Mouse (Mus musculus): ENCODE measurements at regions not wholly inside any gene's neighbourhood (a gene's known extent, or its start where the extent isn't known, plus 50 kb on each side); places are given as distances from the start of the nearest gene placed in this dataset.
"Not testable (repeated sequence)": the region's sequence is repeated elsewhere in the genome, so short reads cannot be mapped to it uniquely, and the experiment has no call there.

- no peak for DNase-seq (ENCODE audit: extremely low spot score, low spot score)
Measured at GRCm38 (mm10) chr11:91196351-91196750, 381.0 kb downstream of the Kif2b start.

DNA sequence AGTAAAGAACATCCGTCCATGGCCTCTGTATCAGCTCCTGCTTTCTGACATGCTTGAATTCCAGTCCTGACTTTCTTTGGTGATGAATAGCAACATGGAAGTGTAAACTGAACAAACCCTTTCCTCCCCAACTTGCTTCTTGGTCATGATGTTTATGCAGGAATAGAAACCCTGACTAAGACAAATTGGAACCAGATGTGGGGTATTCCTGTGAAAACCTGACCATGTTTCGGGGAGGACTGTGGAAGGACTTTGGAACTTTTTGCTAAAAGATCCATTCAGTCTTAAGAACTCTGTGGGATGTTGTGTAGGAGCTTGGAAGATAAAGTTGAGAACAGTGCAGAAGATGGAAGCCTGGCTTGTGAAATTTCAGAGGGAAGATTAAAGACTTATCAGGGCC, 410.0 kb downstream of the Kif2b start:
- DNase-seq (ENCODE audit: extremely low spot score, low spot score) = not testable (repeated sequence)

DNA sequence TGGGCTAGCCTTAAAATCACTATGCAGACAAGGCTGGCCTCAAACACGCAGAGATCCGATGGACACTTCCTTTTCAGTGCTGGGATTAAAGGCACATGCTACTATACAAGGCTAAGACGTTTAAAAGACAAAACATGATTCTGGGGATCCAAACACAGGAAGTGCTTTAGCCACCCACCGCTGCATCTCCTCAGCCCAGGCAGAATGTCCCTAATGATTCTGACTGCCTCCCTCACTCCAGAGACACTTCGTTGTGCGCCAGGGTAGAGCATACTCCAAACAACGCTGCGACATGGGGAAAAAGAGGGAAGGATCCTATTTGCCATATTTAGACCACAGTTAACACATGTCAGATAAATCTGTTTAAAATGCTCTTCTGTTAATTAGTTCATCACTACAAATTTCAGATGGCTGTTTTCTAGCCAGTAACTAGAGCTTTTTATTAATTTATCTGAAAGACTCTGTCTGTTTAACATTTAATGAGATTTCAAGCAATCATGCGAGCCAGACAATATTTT, 443.5 kb downstream of the Kif2b start:
- DNase-seq (ENCODE audit: extremely low spot score, low spot score) = no peak

DNA sequence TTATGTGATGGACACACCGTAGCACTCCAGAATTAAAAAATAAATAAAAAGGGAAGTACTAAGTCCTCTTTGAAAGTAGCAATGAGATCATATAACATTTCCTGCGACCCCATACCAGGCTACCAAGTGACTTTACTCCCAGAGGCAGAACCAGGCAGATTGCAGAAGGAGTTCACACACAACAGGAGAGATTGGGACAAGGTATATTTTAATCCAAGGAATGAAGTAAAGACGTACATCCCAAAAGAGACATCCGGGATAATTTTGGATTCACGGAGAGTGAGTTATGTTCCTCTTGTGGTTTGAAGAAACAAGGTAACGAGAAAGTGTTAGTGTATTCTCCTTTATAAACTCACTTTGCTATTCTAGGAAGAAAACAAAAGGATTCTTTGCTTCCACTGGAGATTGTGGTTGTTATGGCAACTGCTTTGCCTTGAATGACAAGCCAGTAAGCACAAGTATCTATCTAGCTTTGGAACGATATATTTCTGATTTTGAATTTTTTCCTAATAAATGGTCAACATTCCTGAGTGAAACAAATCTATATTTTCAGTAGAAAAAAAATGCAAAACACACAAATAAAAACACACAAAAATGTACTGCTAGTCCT, 444.5 kb downstream of the Kif2b start:
- DNase-seq (ENCODE audit: extremely low spot score, low spot score) = no peak

DNA sequence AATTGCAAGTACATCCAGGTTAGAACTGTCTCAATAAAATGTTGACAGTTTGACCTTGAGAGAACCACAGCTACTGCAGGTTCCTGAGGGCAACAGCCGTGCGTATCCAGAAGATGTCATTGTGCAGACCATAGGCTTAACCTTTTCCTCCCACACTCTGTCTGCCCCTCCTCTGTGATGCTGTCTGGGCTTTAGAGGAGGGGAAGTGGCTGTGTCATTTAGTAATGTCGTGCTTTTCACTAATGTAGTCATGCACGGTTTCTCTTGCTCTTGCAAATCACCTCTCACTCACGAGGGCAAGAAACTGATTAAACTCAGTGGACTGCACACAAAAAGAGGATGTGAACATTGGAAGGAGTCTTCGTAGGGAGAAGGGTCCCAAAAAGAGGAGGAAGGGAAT, 443.8 kb upstream of the Tom1l1 start:
- no peak for DNase-seq (ENCODE audit: extremely low spot score, low spot score)

GRCm38 (mm10) chr11:91098186-91098585, 410.0 kb upstream of the Tom1l1 start:
- no peak for DNase-seq (ENCODE audit: extremely low spot score, low spot score)

DNA sequence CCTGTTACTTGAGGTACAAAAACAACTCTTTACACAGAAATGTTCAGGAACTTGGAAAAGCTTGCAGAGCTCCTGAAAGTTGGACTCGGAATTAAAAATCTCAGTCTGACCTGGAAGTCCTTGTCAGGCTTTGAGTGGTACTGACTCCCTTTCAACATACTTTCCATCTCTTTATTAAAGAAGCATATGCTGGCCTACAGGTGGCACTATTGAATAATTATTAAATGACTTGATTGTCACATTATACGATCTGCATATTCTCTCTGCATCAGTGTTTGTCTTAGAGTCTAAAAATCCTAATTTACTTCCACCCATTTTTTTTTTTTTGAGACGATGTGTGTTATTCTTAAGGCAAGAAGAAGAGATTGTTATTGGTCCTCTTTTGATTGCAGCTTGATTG, 409.4 kb upstream of the Tom1l1 start:
- no peak for DNase-seq (ENCODE audit: extremely low spot score, low spot score)

DNA sequence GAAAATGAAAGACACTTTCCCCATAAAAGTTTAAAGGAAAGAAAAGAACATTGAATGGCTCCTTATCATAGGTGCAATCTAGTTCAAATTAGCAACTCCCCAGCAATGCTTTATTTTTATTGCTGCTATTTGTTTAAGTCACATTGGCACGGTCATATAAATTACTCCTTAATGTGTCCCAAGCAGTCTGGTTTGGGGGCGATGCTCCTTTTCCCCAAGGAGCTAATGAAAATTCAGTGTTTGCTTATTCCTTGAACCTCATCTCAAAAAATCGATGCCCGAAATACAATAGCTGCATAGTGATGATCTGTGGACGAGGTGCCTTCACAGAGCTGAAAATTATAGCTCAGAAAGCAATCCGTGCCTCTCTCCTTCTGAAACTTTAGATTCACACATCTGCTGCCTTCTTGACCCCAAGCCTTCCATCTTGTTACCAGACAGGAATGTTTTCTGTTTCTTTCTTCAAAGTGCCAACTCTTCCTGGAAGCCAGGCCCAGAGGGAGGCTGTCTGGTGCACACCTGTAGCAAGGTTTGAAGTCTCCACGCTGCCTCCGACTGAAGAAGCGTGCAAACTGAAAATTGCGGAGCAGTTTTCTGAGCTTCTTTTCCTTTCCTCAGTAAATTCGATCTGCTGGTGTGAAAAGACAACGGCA, 408.0 kb upstream of the Tom1l1 start:
- peak; percentile 20 for DNase-seq (ENCODE audit: extremely low spot score, low spot score)

GRCm38 (mm10) chr11:91065365-91065764, 377.2 kb upstream of the Tom1l1 start:
- no peak for DNase-seq (ENCODE audit: extremely low spot score, low spot score)

GRCm38 (mm10) chr11:91056966-91057597, 368.9 kb upstream of the Tom1l1 start:
- no peak for DNase-seq (ENCODE audit: extremely low spot score, low spot score)

DNA sequence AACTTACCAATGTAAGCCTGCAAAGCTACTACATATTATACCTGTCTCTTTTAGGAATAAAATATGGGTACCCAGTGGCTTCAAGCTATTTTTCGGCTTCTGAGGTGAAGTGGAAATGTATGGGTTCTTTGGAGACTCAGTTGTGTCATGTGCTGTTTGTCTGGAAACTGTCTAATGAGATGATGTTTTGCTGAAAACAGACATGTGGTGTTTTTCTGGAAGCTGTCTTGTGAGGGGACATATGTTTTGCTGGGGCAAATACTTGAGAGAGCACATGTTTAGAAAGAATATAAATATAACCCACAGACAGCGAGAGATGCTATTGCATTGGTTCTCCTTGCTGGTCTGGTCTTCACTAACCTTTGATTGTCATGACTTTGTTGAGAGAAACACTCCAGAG, 365.2 kb upstream of the Tom1l1 start:
- DNase-seq (ENCODE audit: extremely low spot score, low spot score) = no peak

DNA sequence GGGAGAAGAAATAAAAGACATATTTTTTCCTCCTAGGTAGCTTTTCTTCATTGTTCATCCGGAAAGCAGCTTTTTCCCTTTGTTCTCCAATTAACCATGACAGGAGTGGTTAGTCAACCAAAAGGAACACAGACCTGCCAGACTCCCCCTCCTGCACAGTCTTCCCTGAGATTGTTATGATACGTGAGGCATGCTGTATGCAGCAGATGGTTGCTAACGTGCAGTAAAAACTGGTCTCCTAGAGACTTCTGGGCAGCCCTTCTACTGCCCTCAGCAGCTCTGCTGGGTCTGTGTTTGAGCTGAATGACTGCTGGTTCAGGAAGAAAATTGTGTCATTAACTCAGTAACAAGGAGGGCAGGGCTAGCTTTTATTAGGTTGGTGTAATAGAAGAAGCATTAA, 363.5 kb upstream of the Tom1l1 start:
- no peak for DNase-seq (ENCODE audit: extremely low spot score, low spot score)

DNA sequence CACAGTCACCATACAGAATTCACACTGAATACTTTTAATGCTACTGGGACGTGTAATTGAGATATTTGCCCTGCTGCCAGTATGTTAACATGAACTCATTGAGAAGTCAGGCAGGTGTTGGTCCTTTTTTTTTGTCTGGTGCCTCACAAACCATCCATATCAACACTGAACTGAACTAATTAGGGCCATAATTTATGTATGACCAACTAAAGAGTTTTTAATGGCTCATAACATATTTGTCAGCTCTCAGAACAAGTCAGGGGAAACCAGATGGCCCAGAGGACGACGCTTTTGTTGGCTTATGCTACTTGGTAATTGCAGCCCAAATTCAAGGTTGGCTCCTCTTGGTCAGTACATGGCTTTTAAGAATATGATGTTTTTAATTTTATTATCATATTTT, 353.3 kb upstream of the Tom1l1 start:
- DNase-seq (ENCODE audit: extremely low spot score, low spot score) = no peak
